Mouse (Mus musculus) CH12.LX (cell line): ENCODE data around the gene Sec14l3. TPM values are rescaled to one million over a fixed set of nuclear protein-coding genes. Genes with fewer than 3 reads are reported as not detected.
"Not testable (repeated sequence)": the region's sequence is repeated elsewhere in the genome, so short reads cannot be mapped to it uniquely, and the experiment has no call there.

Source experiments
- DNase-seq: peaks from one replicate; pipeline ENCODE4 v3.0.0-alpha.2; 2013; ENCODE audit errors: extremely low read depth
- H3K27ac ChIP-seq: 2 replicates; pipeline ENCODE4 v1.5.1; 2012; ENCODE audit warnings: low read depth, mild to moderate bottlenecking, control low read depth, moderate library complexity; ENCODE audit not compliant: insufficient read depth
- H3K27me3 ChIP-seq: replicated peaks from 2 replicates; pipeline ENCODE3; 2012; ENCODE audit warnings: inconsistent platforms
- H3K36me3 ChIP-seq, 2 experiments: replicated peaks in 1 of 2; 2 replicates each; pipeline versions ENCODE3 to v1.6.1; 2012; ENCODE audit warnings: inconsistent platforms in 1 of 2, low read length in 1 of 2, mild to moderate bottlenecking in 1 of 2, mixed read lengths in 1 of 2, moderate library complexity in 1 of 2; ENCODE audit not compliant: control insufficient read depth in 1 of 2, insufficient read depth in 1 of 2
- H3K4me1 ChIP-seq, 2 experiments: 2 replicates each; pipeline ENCODE4 v1.6.1; 2012; ENCODE audit warnings: inconsistent platforms in 1 of 2, moderate library complexity in 1 of 2; ENCODE audit not compliant: insufficient read depth in 2 of 2, control insufficient read depth in 1 of 2
- H3K4me2 ChIP-seq: 2 replicates; pipeline ENCODE4 v1.6.1; 2012; ENCODE audit warnings: low read depth, mild to moderate bottlenecking, control low read depth; ENCODE audit not compliant: poor library complexity, insufficient read depth, severe bottlenecking
- H3K4me3 ChIP-seq, 3 experiments: fragments of 150-350 bp in 1 of 3; sonication (generic) in 1 of 3; replicated peaks in 1 of 3; 2 replicates each; pipeline versions ENCODE3 to v1.5.1; 2011 to 2012; ENCODE audit warnings: low read depth in 2 of 3, low read length in 2 of 3, mild to moderate bottlenecking in 2 of 3, moderate library complexity in 2 of 3, control low read depth in 1 of 3, improper control_type of control experiment in 1 of 3, inconsistent platforms in 1 of 3, mixed read lengths in 1 of 3; ENCODE audit not compliant: poor library complexity in 1 of 3
- H3K79me2 ChIP-seq: replicated peaks from 2 replicates; pipeline ENCODE4 v1.6.1; 2012; ENCODE audit warnings: mild to moderate bottlenecking, moderate library complexity; ENCODE audit not compliant: control insufficient read depth, poor library complexity, insufficient read depth, severe bottlenecking; ENCODE audit errors: extremely low read depth
- H3K9ac ChIP-seq: 2 replicates; pipeline ENCODE4 v1.6.1; 2012; ENCODE audit warnings: low read depth, mild to moderate bottlenecking, control low read depth, moderate library complexity; ENCODE audit not compliant: insufficient read depth
- H3K9me3 ChIP-seq: replicated peaks from 2 replicates; pipeline ENCODE3; 2012; ENCODE audit warnings: low read length, inconsistent platforms, mixed read lengths
- BHLHE40 ChIP-seq: IDR thresholded peaks from 2 replicates; pipeline ENCODE4 v1.6.1; 2011; ENCODE audit warnings: mild to moderate bottlenecking, low read depth, low read length, improper control_type of control experiment
- CHD2 ChIP-seq: IDR thresholded peaks from 2 replicates; pipeline ENCODE4 v1.6.1; 2011; ENCODE audit warnings: low read length, improper control_type of control experiment
- ETS1 ChIP-seq: conservative IDR thresholded peaks from 2 replicates; pipeline ENCODE4 v1.6.1; 2012; ENCODE audit warnings: low read depth, mild to moderate bottlenecking, inconsistent platforms, low read length, improper control_type of control experiment, moderate library complexity
- HCFC1 ChIP-seq: IDR thresholded peaks from 2 replicates; pipeline ENCODE4 v1.6.1; 2012; ENCODE audit warnings: low read depth, mild to moderate bottlenecking, inconsistent platforms, low read length, improper control_type of control experiment
- JUND ChIP-seq: conservative IDR thresholded peaks from 2 replicates; pipeline ENCODE4 v1.6.1; 2011; ENCODE audit warnings: low read depth, low read length, improper control_type of control experiment
- KAT2A ChIP-seq: IDR thresholded peaks from 2 replicates; pipeline ENCODE4 v1.6.1; 2012; ENCODE audit warnings: low read length, improper control_type of control experiment, inconsistent platforms; ENCODE audit not compliant: insufficient replicate concordance
- MAFK ChIP-seq: IDR thresholded peaks from 2 replicates; pipeline ENCODE4 v1.6.1; 2011; ENCODE audit warnings: low read length, improper control_type of control experiment; ENCODE audit not compliant: insufficient replicate concordance
- NELFE ChIP-seq: IDR thresholded peaks from 2 replicates; pipeline ENCODE4 v1.6.1; 2011; ENCODE audit warnings: low read depth, low read length, improper control_type of control experiment
- POLR2A ChIP-seq: IDR thresholded peaks from 2 replicates; pipeline ENCODE4 v1.6.1; 2011; ENCODE audit warnings: low read depth, mild to moderate bottlenecking, improper control_type of control experiment, low read length
- SMC3 ChIP-seq: IDR thresholded peaks from 2 replicates; pipeline ENCODE4 v1.6.1; 2011; ENCODE audit warnings: low read depth, low read length, improper control_type of control experiment
- UBTF ChIP-seq: IDR thresholded peaks from 2 replicates; pipeline ENCODE4 v1.6.1; 2012; ENCODE audit warnings: low read depth, mild to moderate bottlenecking, inconsistent platforms, low read length, improper control_type of control experiment, moderate library complexity
- ZMIZ1 ChIP-seq: IDR thresholded peaks from 2 replicates; pipeline ENCODE4 v1.6.1; 2012; ENCODE audit warnings: low read depth, mild to moderate bottlenecking, inconsistent platforms, low read length, improper control_type of control experiment
- ZNF384 ChIP-seq: IDR thresholded peaks from 2 replicates; pipeline ENCODE4 v1.6.1; 2012; ENCODE audit warnings: low read depth, low read length, improper control_type of control experiment, inconsistent platforms
- dilution Hi-C: fragments of 300-500 bp; cut with MboI; formaldehyde crosslinking; loops from 2 replicates; pipeline ENCODE4 v1.14.3; 2020; ENCODE audit warnings: low sequenced_read_pairs; ENCODE audit not compliant: extremely low pct_unique_long_range_greater_than_20kb, extremely low pct_ligation_motif_present
- in situ Hi-C: fragments of 300-500 bp; cut with MboI; formaldehyde crosslinking; loops from 3 replicates; pipeline ENCODE4 v1.14.3; 2019; ENCODE audit warnings: low sequenced_read_pairs, low pct_ligation_motif_present, low pct_unique_long_range_greater_than_20kb, mixed read lengths
- polyA plus RNA-seq: library from polyadenylated mRNA; unstranded; fragments of >175 nt; gene quantifications from 2 replicates; pipeline ENCODE4 v1.2.1, GENCODE M21; 2012; ENCODE audit warnings: low read depth; ENCODE audit not compliant: insufficient read length
- total RNA-seq, 2 experiments: library from RNA; depleted of rRNA; stranded (reverse); fragments of 300-350 nt in 1 of 2; fragments of >200 nt in 1 of 2; gene quantifications; 2 replicates each; pipeline ENCODE4 v1.2.3; 2012 to 2014

Gene Sec14l3
- 0.21 TPM in 1 of 2 replicates, not detected in the other for total RNA-seq (2012; rRNA removed)
- total RNA-seq (2014; rRNA removed) = not detected in 2 replicates
- polyA plus RNA-seq = not detected in 2 replicates

GRCm38 (mm10) chr11:4064627-4065122 lies at the start of gene Sec14l3:
Gene Sec14l3, plus strand, starts transcription at chr11:4064841.
- Histone ChIP-seq H3K36me3 (no peaks in the 10 kb centered on the region), H3K27me3 (peaks cover 79% of the 10 kb centered on the region), H3K4me3 (no peak within 1 kb of the TSS)
- TF ChIP-seq KAT2A (no peak), HCFC1 (no peak), CHD2 (no peak), SMC3 (no peak), MAFK (no peak)
- TF ChIP-seq, all 38 proteins: peak for 0
- in situ Hi-C loops (no loop called here), dilution Hi-C loops (no loop called here)
- no peak for DNase-seq
- Histone ChIP-seq H3K9me3 (no peaks in the 10 kb centered on the region), H3K27ac (no peak within 1 kb of the TSS), H3K9ac (no peak within 1 kb of the TSS), H3K79me2 (no peaks in the 10 kb centered on the region), H3K4me2 (no peak within 1 kb of the TSS), H3K4me1 (peaks cover 0 to 4% of the 10 kb centered on the region in 2 experiments; a peak in 1 of 4 replicates)

- H3K27ac ChIP-seq, H3K9ac ChIP-seq, H3K79me2 ChIP-seq, H3K4me2 ChIP-seq, H3K4me1 ChIP-seq, DNase-seq, H3K36me3 ChIP-seq, dilution Hi-C loops, H3K27me3 ChIP-seq, H3K4me3 ChIP-seq: not testable (repeated sequence)
- H3K9me3 ChIP-seq = peaks cover 11% of the 10 kb centered on the region
- in situ Hi-C loops = loop anchor here (25.0 kb wide), 1 partner anchor 397 kb away; no protein-coding TSS in a partner anchor
Measured at GRCm38 (mm10) chr11:4015796-4016195, 48.8 kb upstream of the Sec14l3 start.

- H3K4me3 ChIP-seq, H3K36me3 ChIP-seq, dilution Hi-C loops, H3K9ac ChIP-seq, H3K4me2 ChIP-seq, H3K27ac ChIP-seq, DNase-seq, H3K79me2 ChIP-seq, H3K9me3 ChIP-seq, H3K4me1 ChIP-seq: not testable (repeated sequence)
- peaks cover 12% of the 10 kb centered on the region for H3K27me3 ChIP-seq
- in situ Hi-C loops = loop anchor here (25.0 kb wide), 1 partner anchor 390 kb away; no protein-coding TSS in a partner anchor
Measured at GRCm38 (mm10) chr11:4022111-4022510, 42.5 kb upstream of the Sec14l3 start.

GRCm38 (mm10) chr11:4023321-4023720 lies 41.3 kb upstream of the Sec14l3 start:
- H3K9me3 ChIP-seq = peaks cover 6% of the 10 kb centered on the region
- H3K4me2 ChIP-seq = peak overlapping the region; percentile 4; the same call in 1 of the 2 replicates
- no peak for DNase-seq
- no peak overlapping the region for H3K9ac ChIP-seq
- H3K36me3 ChIP-seq = no peaks in the 10 kb centered on the region
- H3K27ac ChIP-seq = no peak overlapping the region
- in situ Hi-C loops = loop anchor here (25.0 kb wide), 1 partner anchor 389 kb away; no protein-coding TSS in a partner anchor
- dilution Hi-C loops = no loop called here
- H3K27me3 ChIP-seq = peaks cover 12% of the 10 kb centered on the region
- no peak overlapping the region for H3K4me3 ChIP-seq
- TF ChIP-seq POLR2A (no peak), ZNF384 (no peak), CHD2 (no peak), HCFC1 (no peak), ZMIZ1 (no peak), NELFE (no peak), UBTF (no peak), JUND (no peak), ETS1 (no peak), BHLHE40 (no peak)
- peaks cover 9 to 11% of the 10 kb centered on the region in 2 experiments for H3K4me1 ChIP-seq
- no peaks in the 10 kb centered on the region for H3K79me2 ChIP-seq
